Mouse (Mus musculus) inflammation-experienced regulatory T-cells, adult 6 months (primary cell): ENCODE data around the gene Gpr171. TPM values are rescaled to one million over a fixed set of nuclear protein-coding genes. Genes with fewer than 3 reads are reported as not detected.

Experiments used
- polyA plus RNA-seq, 3 experiments: library from polyadenylated mRNA; unstranded; fragments of 100-300 nt; shearing (Covaris generic); gene quantifications; one replicate each; pipeline ENCODE4 v1.2.1; 2017

The Gpr171 gene
- polyA plus RNA-seq, 3 experiments from 2014 or later: 45.7 to 91.9 (median 55.6) TPM

Other genes starting within 250 kb of the Gpr171 start
- not detected for gene Clrn1, start 216.5 kb downstream of the Gpr171 start, polyA plus RNA-seq
- gene Med12l, start 96.0 kb downstream of the Gpr171 start, polyA plus RNA-seq: 1 to 10 TPM in 1 of 3 experiments, under 1 TPM in 2; 0.48 to 1.5 (median 0.61) TPM
- 1 to 10 TPM; 2.8 to 3.6 (median 3.3) TPM for gene P2ry14, start 51.8 kb upstream of the Gpr171 start, polyA plus RNA-seq
- not detected for gene Gpr87, start 93.3 kb upstream of the Gpr171 start, polyA plus RNA-seq
- gene P2ry13, start 109.1 kb upstream of the Gpr171 start, polyA plus RNA-seq: under 1 TPM in 1 of 3 experiments, not detected in 2; 0.60 TPM
- gene P2ry12, start 161.1 kb upstream of the Gpr171 start, polyA plus RNA-seq: under 1 TPM in 2 of 3 experiments, not detected in 1; 0.31 to 0.44 TPM
- not detected for gene Igsf10, start 242.6 kb upstream of the Gpr171 start, polyA plus RNA-seq